Mouse (Mus musculus): ENCODE measurements around the gene Hoxb6. TPM values are rescaled to one million over a fixed set of nuclear protein-coding genes. Genes with fewer than 3 reads are reported as not detected.
A peak's percentile ranks its signal among the peaks of the same experiment; 100 is the strongest.

Gene Hoxb6
- polyA plus RNA-seq, 1 experiment from 2014 or later: 5.7 TPM

- WGBS: 4% methylated on average over 39 of the region's 39 CpGs
- H3K27ac ChIP-seq (ENCODE audit: low read depth, low read length): no peak overlapping the region
- H3K9me3 ChIP-seq (ENCODE audit: control insufficient read depth): no peaks in the 10 kb centered on the region
- H3K4me3 ChIP-seq (ENCODE audit: low read depth, low read length): 0 out of 2 replicates have a peak overlapping the region, but pooled peaks have one; percentile 9
- TF ChIP-seq CTCF (IDR thresholded peaks at IDR 0.05; ENCODE audit: low read depth): no peak
- no peaks in the 10 kb centered on the region for H3K4me1 ChIP-seq (replicated peaks; ENCODE audit: control insufficient read depth, insufficient read depth, low read length)
- H3K36me3 ChIP-seq (ENCODE audit: control insufficient read depth, insufficient read depth): no peaks in the 10 kb centered on the region
- peaks cover 98% of the 10 kb centered on the region for H3K27me3 ChIP-seq (replicated peaks; ENCODE audit: control insufficient read depth, insufficient read depth, low read length)
- peak overlapping the region; percentile 17 for H3K4me2 ChIP-seq (replicated peaks; ENCODE audit: low read depth)
- ATAC-seq: no peak
- no peak overlapping the region for H3K9ac ChIP-seq (ENCODE audit: low read depth, low read length)
These were observed 36.9 kb upstream of the Hoxb6 start for GRCm38 (mm10) chr11:96255111-96255995.

GRCm38 (mm10) chr11:96255996-96256445 is 36.3 kb upstream of the Hoxb6 start:
- Histone ChIP-seq H3K27me3 (replicated peaks; ENCODE audit: control insufficient read depth, insufficient read depth, low read length) (peaks cover 98% of the 10 kb centered on the region), H3K4me1 (replicated peaks; ENCODE audit: control insufficient read depth, insufficient read depth, low read length) (no peaks in the 10 kb centered on the region)

GRCm38 (mm10) chr11:96257141-96257540 is 35.1 kb upstream of the Hoxb6 start:
- Histone ChIP-seq H3K4me1 (replicated peaks; ENCODE audit: control insufficient read depth, insufficient read depth, low read length) (no peaks in the 10 kb centered on the region), H3K4me3 (ENCODE audit: low read depth, low read length) (no peak overlapping the region), H3K4me2 (replicated peaks; ENCODE audit: low read depth) (no peak overlapping the region), H3K27me3 (replicated peaks; ENCODE audit: control insufficient read depth, insufficient read depth, low read length) (peaks cover 98% of the 10 kb centered on the region), H3K27ac (ENCODE audit: low read depth, low read length) (no peak overlapping the region), H3K36me3 (ENCODE audit: control insufficient read depth, insufficient read depth) (no peaks in the 10 kb centered on the region), H3K9ac (ENCODE audit: low read depth, low read length) (no peak overlapping the region), H3K9me3 (ENCODE audit: control insufficient read depth) (no peaks in the 10 kb centered on the region)
- no peak for ATAC-seq
- WGBS: 29% methylated on average over 2 of the region's 2 CpGs
- TF ChIP-seq CTCF (IDR thresholded peaks at IDR 0.05; ENCODE audit: low read depth): no peak

More at GRCm38 (mm10) chr11:96255996-96256445, 36.3 kb upstream of the Hoxb6 start:
- H3K4me2 ChIP-seq (replicated peaks; ENCODE audit: low read depth): peak overlapping the region; percentile 0; the same call in 1 of the 2 replicates
- H3K36me3 ChIP-seq (ENCODE audit: control insufficient read depth, insufficient read depth): no peaks in the 10 kb centered on the region
- H3K9me3 ChIP-seq (ENCODE audit: control insufficient read depth): no peaks in the 10 kb centered on the region
- H3K27ac ChIP-seq (ENCODE audit: low read depth, low read length): no peak overlapping the region
- no peak for TF ChIP-seq CTCF (IDR thresholded peaks at IDR 0.05; ENCODE audit: low read depth)
- no peak overlapping the region for H3K4me3 ChIP-seq (ENCODE audit: low read depth, low read length)
- H3K9ac ChIP-seq (ENCODE audit: low read depth, low read length): no peak overlapping the region
- ATAC-seq: no peak
- 8% methylated on average over 14 of the region's 14 CpGs for WGBS

- TF ChIP-seq CTCF (IDR thresholded peaks at IDR 0.05; ENCODE audit: low read depth): no peak
- no peaks in the 10 kb centered on the region for H3K4me1 ChIP-seq (replicated peaks; ENCODE audit: control insufficient read depth, insufficient read depth, low read length)
- H3K36me3 ChIP-seq (ENCODE audit: control insufficient read depth, insufficient read depth): no peaks in the 10 kb centered on the region
- no peak overlapping the region for H3K27ac ChIP-seq (ENCODE audit: low read depth, low read length)
- no peak overlapping the region for H3K4me2 ChIP-seq (replicated peaks; ENCODE audit: low read depth)
- H3K4me3 ChIP-seq (ENCODE audit: low read depth, low read length): no peak overlapping the region
- H3K27me3 ChIP-seq (replicated peaks; ENCODE audit: control insufficient read depth, insufficient read depth, low read length): peaks cover 98% of the 10 kb centered on the region
- H3K9me3 ChIP-seq (ENCODE audit: control insufficient read depth): no peaks in the 10 kb centered on the region
- WGBS: 12% methylated on average over 2 of the region's 2 CpGs
- H3K9ac ChIP-seq (ENCODE audit: low read depth, low read length): no peak overlapping the region
- ATAC-seq: peak; percentile 17; the same call in 1 of the 2 replicates
These were observed 33.2 kb upstream of the Hoxb6 start for GRCm38 (mm10) chr11:96259038-96259437.

GRCm38 (mm10) chr11:96259511-96259910 is 32.8 kb upstream of the Hoxb6 start:
- Histone ChIP-seq H3K9me3 (ENCODE audit: control insufficient read depth) (no peaks in the 10 kb centered on the region), H3K27ac (ENCODE audit: low read depth, low read length) (no peak overlapping the region), H3K27me3 (replicated peaks; ENCODE audit: control insufficient read depth, insufficient read depth, low read length) (peaks cover 98% of the 10 kb centered on the region), H3K4me2 (replicated peaks; ENCODE audit: low read depth) (no peak overlapping the region), H3K4me3 (ENCODE audit: low read depth, low read length) (no peak overlapping the region), H3K9ac (ENCODE audit: low read depth, low read length) (no peak overlapping the region), H3K36me3 (ENCODE audit: control insufficient read depth, insufficient read depth) (no peaks in the 10 kb centered on the region), H3K4me1 (replicated peaks; ENCODE audit: control insufficient read depth, insufficient read depth, low read length) (no peaks in the 10 kb centered on the region)
- ATAC-seq: peak; percentile 54; the same call in 1 of the 2 replicates
- 4% methylated on average over 1 of the region's 1 CpGs for WGBS
- no peak for TF ChIP-seq CTCF (IDR thresholded peaks at IDR 0.05; ENCODE audit: low read depth)

- 6% methylated on average over 23 of the region's 23 CpGs for WGBS
- H3K36me3 ChIP-seq (ENCODE audit: control insufficient read depth, insufficient read depth): no peaks in the 10 kb centered on the region
- no peak overlapping the region for H3K4me2 ChIP-seq (replicated peaks; ENCODE audit: low read depth)
- H3K4me1 ChIP-seq (replicated peaks; ENCODE audit: control insufficient read depth, insufficient read depth, low read length): no peaks in the 10 kb centered on the region
- H3K27ac ChIP-seq (ENCODE audit: low read depth, low read length): no peak overlapping the region
- 0 out of 2 replicates have a peak overlapping the region, but pooled peaks have one; percentile 1 for H3K4me3 ChIP-seq (ENCODE audit: low read depth, low read length)
- H3K9me3 ChIP-seq (ENCODE audit: control insufficient read depth): no peaks in the 10 kb centered on the region
- TF ChIP-seq CTCF (IDR thresholded peaks at IDR 0.05; ENCODE audit: low read depth): no peak
- peak; percentile 34 for ATAC-seq
- no peak overlapping the region for H3K9ac ChIP-seq (ENCODE audit: low read depth, low read length)
- H3K27me3 ChIP-seq (replicated peaks; ENCODE audit: control insufficient read depth, insufficient read depth, low read length): peaks cover 97% of the 10 kb centered on the region
These were observed 31.8 kb upstream of the Hoxb6 start for GRCm38 (mm10) chr11:96260310-96260970.

Data from intestine, postnatal 0 days (tissue).